Mouse (Mus musculus): Measurements from ENCODE around the gene 4930583I09Rik. TPM values are rescaled to one million over a fixed set of nuclear protein-coding genes. Genes with fewer than 3 reads are reported as not detected.

Gene 4930583I09Rik
- not detected for total RNA-seq (2021)
- long read RNA-seq, experiment 1, result 0 reads
- long read RNA-seq, experiment 2, result 0 reads

GRCm38 (mm10) chr17:64835928-64836327 is at the start of gene 4930583I09Rik:
Gene 4930583I09Rik (minus strand): TSS chr17:64836071.
- TF ChIP-seq CTCF (conservative IDR thresholded peaks at IDR 0.05), result no peak
- DNase-seq (ENCODE audit: low spot score in 2 of 2), result no peak
- no peak within 1 kb of the TSS for H3K27ac ChIP-seq

GRCm38 (mm10) chr17:64876111-64876510 is 40.2 kb upstream of the 4930583I09Rik start:
- DNase-seq (ENCODE audit: low spot score in 2 of 2), result no peak
- no peak overlapping the region for H3K27ac ChIP-seq
- TF ChIP-seq CTCF (conservative IDR thresholded peaks at IDR 0.05), result no peak
- H3K4me3 ChIP-seq, result no peak overlapping the region

More at GRCm38 (mm10) chr17:64835928-64836327, at the start of gene 4930583I09Rik:
- no peak within 1 kb of the TSS for H3K4me3 ChIP-seq

- Histone ChIP-seq H3K27ac (no peak overlapping the region), H3K4me3 (no peak overlapping the region)
- no peak for DNase-seq (ENCODE audit: low spot score in 2 of 2)
- peak; percentile 83 for TF ChIP-seq CTCF (conservative IDR thresholded peaks at IDR 0.05)
Measured at GRCm38 (mm10) chr17:64873651-64874072, 37.8 kb upstream of the 4930583I09Rik start.

DNA sequence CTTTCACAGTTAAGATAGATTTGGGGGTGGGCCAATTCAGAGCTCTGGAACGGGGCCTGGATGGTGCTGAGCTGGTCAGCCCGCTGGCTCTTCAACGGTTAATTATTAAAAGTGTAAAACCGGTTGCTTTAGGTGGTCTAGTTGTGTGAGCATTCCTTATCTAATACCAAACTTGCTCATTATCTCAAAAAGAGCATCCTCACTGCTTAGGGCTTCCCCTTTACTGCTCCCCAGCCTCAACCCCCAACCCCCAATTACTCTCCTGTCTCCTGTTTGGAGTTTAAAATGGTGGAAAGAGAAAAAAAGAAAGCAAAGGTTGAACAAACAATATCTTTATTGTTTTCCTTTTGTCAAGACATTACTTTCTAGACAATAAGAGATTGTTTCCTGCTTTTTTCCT is 27.9 kb upstream of the 4930583I09Rik start:
- no peak for DNase-seq (ENCODE audit: low spot score in 2 of 2)
- H3K27ac ChIP-seq, result no peak overlapping the region
- H3K4me3 ChIP-seq, result no peak overlapping the region
- TF ChIP-seq CTCF (conservative IDR thresholded peaks at IDR 0.05), result no peak

DNA sequence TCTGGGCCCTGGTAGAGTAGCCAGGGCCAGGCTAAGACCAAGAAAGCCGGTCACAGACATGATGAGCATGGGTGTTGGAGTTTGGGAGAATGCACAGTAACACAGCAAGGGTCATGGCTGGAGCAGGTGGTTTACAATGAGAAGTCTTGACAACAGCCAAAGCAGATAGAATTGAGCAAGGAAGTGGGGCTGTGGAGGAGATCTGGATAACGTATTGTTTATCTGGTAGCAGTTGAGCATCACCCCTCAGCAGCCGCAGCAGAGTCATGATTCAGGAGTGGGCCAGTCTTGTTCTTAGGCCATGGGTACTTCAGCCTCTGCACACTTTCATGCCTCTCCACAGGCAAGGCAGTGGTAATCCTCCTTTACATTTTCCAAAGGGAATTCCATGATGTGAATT is 25.1 kb upstream of the 4930583I09Rik start:
- no peak for TF ChIP-seq CTCF (conservative IDR thresholded peaks at IDR 0.05)
- Histone ChIP-seq H3K4me3 (no peak overlapping the region), H3K27ac (no peak overlapping the region)
- DNase-seq (ENCODE audit: low spot score in 2 of 2), result no peak

DNA sequence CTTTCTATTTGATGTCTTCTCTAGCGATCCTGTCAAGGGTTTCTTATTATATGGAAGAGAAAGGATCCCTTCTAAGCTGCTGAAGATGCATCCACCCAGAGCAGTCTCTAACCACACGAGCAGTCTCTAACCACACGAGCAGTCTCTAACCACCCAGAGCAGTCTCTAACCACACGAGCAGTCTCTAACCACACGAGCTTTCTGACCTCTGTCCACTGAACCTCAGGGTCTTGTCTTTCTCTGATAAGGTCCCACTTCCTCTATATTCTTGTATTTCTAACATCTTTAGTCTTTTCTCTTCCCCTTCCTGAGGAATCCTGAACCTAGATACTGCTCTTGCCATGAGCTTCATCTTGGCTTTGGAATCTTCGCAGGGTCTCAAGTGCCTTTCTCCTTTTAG is 23.0 kb upstream of the 4930583I09Rik start:
- no peak for DNase-seq (ENCODE audit: low spot score in 2 of 2)
- Histone ChIP-seq H3K4me3 (no peak overlapping the region), H3K27ac (no peak overlapping the region)
- TF ChIP-seq CTCF (conservative IDR thresholded peaks at IDR 0.05), result no peak

GRCm38 (mm10) chr17:64848031-64848430 is 12.2 kb upstream of the 4930583I09Rik start:
- no peak overlapping the region for H3K4me3 ChIP-seq
- TF ChIP-seq CTCF (conservative IDR thresholded peaks at IDR 0.05), result no peak

DNA sequence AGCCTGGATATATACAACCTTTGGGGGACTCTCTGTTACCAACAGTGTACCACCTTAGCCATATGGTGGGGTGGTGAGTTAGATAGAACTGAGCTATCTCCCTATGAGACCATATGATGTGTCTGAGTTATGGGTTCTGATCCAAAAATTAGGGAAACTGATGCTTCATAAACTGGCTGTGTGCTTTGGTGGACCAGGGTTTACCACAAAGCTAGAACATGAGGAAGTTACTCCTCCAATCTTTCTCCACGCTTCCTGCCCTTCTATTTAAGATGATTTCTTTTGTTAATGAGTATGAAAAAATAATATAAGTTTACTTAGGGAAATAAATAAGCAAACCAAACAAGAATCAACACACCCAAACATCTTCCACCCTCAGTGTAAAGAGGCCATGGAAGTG is 10.8 kb upstream of the 4930583I09Rik start:
- DNase-seq (ENCODE audit: low spot score in 2 of 2), result no peak
- H3K4me3 ChIP-seq, result no peak overlapping the region
- TF ChIP-seq CTCF (conservative IDR thresholded peaks at IDR 0.05), result no peak
- no peak overlapping the region for H3K27ac ChIP-seq

More at GRCm38 (mm10) chr17:64848031-64848430, 12.2 kb upstream of the 4930583I09Rik start:
- DNase-seq (ENCODE audit: low spot score in 2 of 2), result no peak
- H3K27ac ChIP-seq, result no peak overlapping the region

- TF ChIP-seq CTCF (conservative IDR thresholded peaks at IDR 0.05), result no peak
- Histone ChIP-seq H3K4me3 (no peak overlapping the region), H3K27ac (no peak overlapping the region)
- DNase-seq (ENCODE audit: low spot score in 2 of 2), result peak in 1 of 2 experiments; percentile 19
Measured at GRCm38 (mm10) chr17:64836892-64837291, 1.0 kb upstream of the 4930583I09Rik start.

- no peak for TF ChIP-seq CTCF (conservative IDR thresholded peaks at IDR 0.05)
- Histone ChIP-seq H3K27ac (no peak overlapping the region), H3K4me3 (no peak overlapping the region)
- DNase-seq (ENCODE audit: low spot score in 2 of 2), result no peak
Measured at GRCm38 (mm10) chr17:64836352-64836751, 481 bp upstream of the 4930583I09Rik start.

GRCm38 (mm10) chr17:64833906-64834490 is 1.9 kb downstream of the 4930583I09Rik start:
- no peak for TF ChIP-seq CTCF (conservative IDR thresholded peaks at IDR 0.05)
- Histone ChIP-seq H3K27ac (no peak overlapping the region), H3K4me3 (no peak overlapping the region)
- no peak for DNase-seq (ENCODE audit: low spot score in 2 of 2)

DNA sequence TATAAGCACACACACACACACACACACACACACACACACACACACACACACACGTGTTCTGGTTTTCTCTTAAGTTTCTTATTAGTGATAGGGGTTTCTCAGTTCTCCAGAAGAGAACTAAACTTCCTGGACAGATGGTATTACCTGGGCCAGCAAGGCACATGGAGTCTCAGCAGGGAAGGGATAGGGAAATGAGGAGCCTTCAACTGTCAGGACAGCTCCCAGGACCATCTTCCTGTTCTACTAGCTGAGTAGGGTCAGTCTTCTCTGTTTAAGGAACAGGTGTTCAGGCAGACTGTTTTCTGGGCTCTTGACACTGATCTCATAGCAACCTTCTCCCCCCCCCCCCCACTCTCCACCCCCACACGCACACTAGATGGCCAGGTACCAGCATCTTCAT is 2.8 kb downstream of the 4930583I09Rik start:
- no peak for TF ChIP-seq CTCF (conservative IDR thresholded peaks at IDR 0.05)
- DNase-seq (ENCODE audit: low spot score in 2 of 2), result no peak
- Histone ChIP-seq H3K4me3 (no peak overlapping the region), H3K27ac (no peak overlapping the region)

DNA sequence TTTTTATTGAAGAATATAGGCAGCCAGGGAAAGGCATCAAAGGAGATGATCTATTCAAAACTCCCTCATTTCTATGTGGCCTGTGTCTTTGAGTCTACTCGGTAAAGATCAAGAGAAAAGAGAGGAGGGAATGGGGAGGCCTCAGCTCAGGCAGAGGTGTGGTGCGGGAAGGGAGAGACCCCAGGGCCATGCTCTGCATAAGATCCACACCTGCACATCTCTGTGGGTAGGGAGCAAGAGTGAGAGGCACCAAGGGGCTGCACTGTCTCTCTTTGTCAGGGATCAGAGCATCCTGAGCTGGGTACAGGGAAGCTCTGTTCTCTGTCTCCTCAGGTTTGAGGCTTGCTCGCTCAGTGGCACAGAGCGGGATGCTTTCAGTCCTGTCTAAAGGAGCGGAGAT is 8.4 kb downstream of the 4930583I09Rik start:
- DNase-seq (ENCODE audit: low spot score in 2 of 2), result no peak
- Histone ChIP-seq H3K4me3 (no peak overlapping the region), H3K27ac (no peak overlapping the region)
- no peak for TF ChIP-seq CTCF (conservative IDR thresholded peaks at IDR 0.05)

GRCm38 (mm10) chr17:64826843-64827242 is 9.0 kb downstream of the 4930583I09Rik start:
- Histone ChIP-seq H3K27ac (no peak overlapping the region), H3K4me3 (no peak overlapping the region)
- TF ChIP-seq CTCF (conservative IDR thresholded peaks at IDR 0.05), result no peak
- DNase-seq (ENCODE audit: low spot score in 2 of 2), result no peak

Data from layer of hippocampus, adult 2 months (tissue).